8 mouse cellular contexts compared by ENCODE assay signal in the genomic region with DNA sequence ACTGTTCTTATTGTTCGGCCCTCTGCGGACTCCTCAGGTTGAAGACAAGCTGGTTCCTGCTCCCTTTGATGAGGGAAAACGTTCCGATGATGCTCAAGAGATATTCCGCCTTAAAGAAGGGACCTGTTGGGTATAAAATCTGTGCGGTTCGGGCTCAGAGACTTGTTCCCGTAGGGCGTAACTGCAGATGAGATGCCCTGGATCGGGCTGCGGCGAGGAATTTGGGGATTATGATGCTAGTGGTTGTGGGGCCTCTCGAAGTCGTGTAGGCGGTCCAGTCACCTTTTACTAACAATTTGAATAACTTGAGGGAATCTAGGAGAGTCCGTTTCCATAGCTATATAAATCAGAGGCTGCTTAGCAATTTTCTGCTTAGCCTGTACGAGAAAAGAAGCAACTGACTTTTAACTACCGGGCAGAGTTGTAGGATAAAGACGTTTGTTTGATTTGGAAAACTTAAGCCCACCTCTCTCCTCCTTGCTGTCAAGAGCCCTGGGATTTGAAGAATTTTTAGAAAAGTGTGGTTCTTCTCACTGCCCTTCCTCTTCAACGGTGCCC. TPM values are rescaled to one million over a fixed set of nuclear protein-coding genes. Genes with fewer than 3 reads are reported as not detected.
DNase-seq lines count a peak whose midpoint lies in the region; ATAC-seq lines count a peak whose summit lies in the region.

A gene (minus strand): TSS at position 261 of the 558 bp plus-strand sequence.

- H3K4me3 ChIP-seq in liver, embryonic 11.5 days (ENCODE audit: low read depth, low read length), result peak within 1 kb of the TSS; percentile 62
- H3K4me3 ChIP-seq in stomach, embryonic 14.5 days (ENCODE audit: low read depth, low read length), result peak within 1 kb of the TSS; percentile 75

- H3K9ac ChIP-seq in liver, embryonic 11.5 days (ENCODE audit: low read depth, low read length), result 0 out of 2 replicates have a peak within 1 kb of the TSS, but pooled peaks have one; percentile 17
- peak within 1 kb of the TSS; percentile 73 for H3K9ac ChIP-seq in stomach, embryonic 14.5 days (replicated peaks; ENCODE audit: low read depth, low read length)

- no peak for ATAC-seq in hematopoietic stem cell, adult 5-6 weeks (replicated peaks in 1 of 2; ENCODE audit: insufficient read depth in 1 of 2, low FRiP score in 2 of 2, low TSS enrichment in 1 of 2, low read depth in 1 of 2, poor library complexity in 2 of 2, severe bottlenecking in 2 of 2)
- ATAC-seq in liver, embryonic 11.5 days (replicated peaks; ENCODE audit: low FRiP score), result no peak
- ATAC-seq in stomach, embryonic 14.5 days (ENCODE audit: insufficient number of reproducible peaks, insufficient read depth, low FRiP score, low read depth), result no peak

- no peaks in the 10 kb centered on the region for H3K36me3 ChIP-seq in liver, embryonic 11.5 days (ENCODE audit: control insufficient read depth, insufficient read depth, low read length)
- no peaks in the 10 kb centered on the region for H3K36me3 ChIP-seq in stomach, embryonic 14.5 days (ENCODE audit: control insufficient read depth, insufficient read depth, low read length)

- H3K4me1 ChIP-seq in liver, embryonic 11.5 days (replicated peaks; ENCODE audit: control insufficient read depth, insufficient read depth, low read length), result 0 out of 2 replicates have a peak, but pooled peaks cover 8% of the 10 kb centered on the region
- H3K4me1 ChIP-seq in stomach, embryonic 14.5 days (ENCODE audit: control insufficient read depth, insufficient read depth, low read length), result peaks cover 9% of the 10 kb centered on the region

- WGBS in liver, embryonic 11.5 days, result 1% methylated on average over 20 of the region's 20 CpGs
- WGBS in stomach, embryonic 14.5 days, result under 1% methylated on average over 20 of the region's 20 CpGs

- no peaks in the 10 kb centered on the region for H3K9me3 ChIP-seq in liver, embryonic 11.5 days (ENCODE audit: control insufficient read depth, low read length)
- no peaks in the 10 kb centered on the region for H3K9me3 ChIP-seq in stomach, embryonic 14.5 days (ENCODE audit: control insufficient read depth, low read depth, low read length)

- no peak within 1 kb of the TSS for H3K27ac ChIP-seq in liver, embryonic 11.5 days (ENCODE audit: low read depth, low read length)
- H3K27ac ChIP-seq in stomach, embryonic 14.5 days (ENCODE audit: low read length), result peak within 1 kb of the TSS; percentile 63; the same call in 1 of the 2 replicates

- peak within 1 kb of the TSS; percentile 90 for H3K4me2 ChIP-seq in liver, embryonic 11.5 days
- H3K4me2 ChIP-seq in stomach, embryonic 14.5 days (replicated peaks; ENCODE audit: low read depth, low read length), result peak within 1 kb of the TSS; percentile 80

- DNase-seq in cerebellum, adult 11 months, result peak; percentile 9
- DNase-seq in cerebellum, adult 9-10 months, result no peak
- peak; percentile 38 for DNase-seq in retina, postnatal 1 day
- no peak for DNase-seq in retina, embryonic 14.5 days (ENCODE audit: low spot score)
- DNase-seq in liver, embryonic 11.5 days (ENCODE audit: low spot score), result no peak
- no peak for DNase-seq in gastrocnemius, adult 18-20 months (ENCODE audit: low spot score)

- peaks cover 35% of the 10 kb centered on the region for H3K27me3 ChIP-seq in liver, embryonic 11.5 days (replicated peaks; ENCODE audit: control insufficient read depth, insufficient read depth, low read length)
- no peaks in the 10 kb centered on the region for H3K27me3 ChIP-seq in stomach, embryonic 14.5 days (ENCODE audit: control insufficient read depth, insufficient read depth, low read length)

RNA-seq across cellular contexts. Expression of the gene that starts here (rescaled TPM):
- 13.1 and 14.9 TPM in 2 replicates for total RNA-seq in hematopoietic stem cell, adult 5-6 weeks (2017)
- 5.0 and 7.0 TPM in 2 replicates for polyA plus RNA-seq in liver, embryonic 11.5 days (2014; fragmentation: Nextera tagmentation; extraction: Ambion mirVana)
- polyA plus RNA-seq in stomach, embryonic 14.5 days (2014; fragmentation: Nextera tagmentation; extraction: Ambion mirVana), result 22.8 and 23.2 TPM in 2 replicates
- 1 to 10 TPM; 1.7 to 1.8 TPM for total RNA-seq in gastrocnemius, adult 18-20 months (2021)

Comparison
In these comparisons a context has a peak if more than half of its experiments do, and no peak if none do; other contexts are left out.
1. DNase-seq: peak in cerebellum, adult 11 months (single experiment) and retina, postnatal 1 day (single experiment); none in cerebellum, adult 9-10 months (single experiment), retina, embryonic 14.5 days (single experiment), liver, embryonic 11.5 days (single experiment) and gastrocnemius, adult 18-20 months (single experiment).